Mouse (Mus musculus): ENCODE measurements at regions not wholly inside any gene's neighbourhood (a gene's known extent, or its start where the extent isn't known, plus 50 kb on each side); places are given as distances from the start of the nearest gene placed in this dataset.
"Not testable (repeated sequence)": the region's sequence is repeated elsewhere in the genome, so short reads cannot be mapped to it uniquely, and the experiment has no call there.

DNA sequence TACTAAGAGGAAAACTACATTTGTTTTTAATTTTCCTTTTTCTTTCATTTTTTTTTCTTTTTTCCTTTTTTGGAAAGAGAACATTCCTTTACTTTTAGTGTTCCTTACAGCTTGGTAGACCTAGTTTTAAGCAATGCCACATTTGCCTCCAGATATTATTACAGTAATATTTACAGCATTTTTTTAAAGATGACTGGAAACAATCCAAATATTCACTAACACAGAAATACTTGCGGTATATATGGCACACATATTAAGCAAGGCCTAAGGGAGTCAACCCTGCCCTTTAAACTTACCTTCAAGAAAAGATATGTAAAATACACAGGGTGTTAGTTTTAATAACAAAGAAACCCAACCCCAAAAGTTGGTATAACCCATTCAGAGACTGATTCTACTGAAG lies 308.1 kb upstream of the Cdh5 start:
- no peaks in the 10 kb centered on the region for H3K79me2 ChIP-seq (ENCODE audit: control insufficient read depth, insufficient read depth)
- no peak overlapping the region for H3K4me3 ChIP-seq
- H3K36me3 ChIP-seq (ENCODE audit: control insufficient read depth, insufficient read depth) = no peaks in the 10 kb centered on the region
- H3K4me2 ChIP-seq (ENCODE audit: low read depth) = no peak overlapping the region
- H3ac ChIP-seq (ENCODE audit: control insufficient read depth, insufficient read length) = no peak overlapping the region
- H3K27me3 ChIP-seq (ENCODE audit: control insufficient read depth, insufficient read depth, insufficient read length) = no peaks in the 10 kb centered on the region
- TF ChIP-seq POLR2A (IDR thresholded peaks at IDR 0.05; ENCODE audit: insufficient read length, low read depth) (no peak), SRF (IDR thresholded peaks at IDR 0.05; ENCODE audit: control insufficient read depth, insufficient read length, low read depth) (no peak), CEBPB (IDR thresholded peaks at IDR 0.05; ENCODE audit: insufficient read depth, poor library complexity, severe bottlenecking) (no peak), REST (IDR thresholded peaks at IDR 0.05; ENCODE audit: insufficient read depth, insufficient read length) (no peak), MAX (IDR thresholded peaks at IDR 0.05; ENCODE audit: low read depth) (no peak), MYOD1 (IDR thresholded peaks at IDR 0.05; ENCODE audit: control insufficient read depth in 1 of 3, insufficient read length in 2 of 3, low read depth in 2 of 3) (no peak)

DNA sequence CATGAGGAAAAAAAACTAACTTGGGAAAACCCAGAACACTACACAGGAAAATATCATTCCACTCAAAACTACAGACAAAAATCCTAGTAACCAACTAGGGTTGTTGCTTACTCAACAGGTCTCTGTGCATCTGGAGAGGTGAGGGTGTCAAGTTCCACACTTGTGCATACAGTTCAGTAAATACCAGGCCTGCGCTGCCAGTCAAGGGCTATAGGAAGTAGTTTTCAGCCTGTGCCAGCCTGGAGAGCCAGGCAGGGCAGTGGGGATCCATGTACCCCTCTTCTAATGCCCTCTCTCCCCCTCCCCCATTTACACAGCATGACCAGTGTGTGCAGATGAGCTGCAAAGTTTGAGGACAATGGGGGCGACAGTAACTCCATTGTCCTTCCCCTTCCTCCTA lies 302.8 kb upstream of the Cdh5 start:
- not testable (repeated sequence) for H3K4me2 ChIP-seq (ENCODE audit: low read depth); H3K27me3 ChIP-seq (ENCODE audit: control insufficient read depth, insufficient read depth, insufficient read length); H3K79me2 ChIP-seq (ENCODE audit: control insufficient read depth, insufficient read depth); H3K4me3 ChIP-seq; H3K36me3 ChIP-seq (ENCODE audit: control insufficient read depth, insufficient read depth); H3ac ChIP-seq (ENCODE audit: control insufficient read depth, insufficient read length)

DNA sequence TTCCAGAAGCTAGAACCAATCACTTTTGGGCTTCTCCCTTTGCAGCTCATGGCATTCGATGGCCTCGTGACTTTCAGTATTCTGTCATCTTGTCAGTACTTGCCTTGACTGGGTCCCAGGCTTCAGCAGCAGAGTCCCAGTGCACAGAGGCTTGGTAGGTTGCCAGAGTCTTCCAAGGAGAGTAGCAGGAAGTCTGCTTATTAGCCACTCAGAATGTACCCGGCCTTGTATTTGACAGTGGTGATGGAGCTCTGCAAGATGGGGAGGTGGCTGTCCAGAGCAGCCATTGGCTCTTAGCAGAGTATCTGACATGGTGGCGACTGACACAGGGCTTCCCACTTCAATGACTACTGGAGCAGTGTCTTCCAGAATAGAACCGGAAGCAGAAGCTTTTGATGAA lies 293.3 kb upstream of the Cdh5 start:
- no peak overlapping the region for H3ac ChIP-seq (ENCODE audit: control insufficient read depth, insufficient read length)
- H3K36me3 ChIP-seq (ENCODE audit: control insufficient read depth, insufficient read depth) = no peaks in the 10 kb centered on the region
- TF ChIP-seq REST (IDR thresholded peaks at IDR 0.05; ENCODE audit: insufficient read depth, insufficient read length) = no peak
- no peak for TF ChIP-seq TCF12 (IDR thresholded peaks at IDR 0.05; ENCODE audit: insufficient read depth, poor library complexity, severe bottlenecking)
- TF ChIP-seq USF1 (IDR thresholded peaks at IDR 0.05; ENCODE audit: low read depth) = no peak
- no peak for TF ChIP-seq MAX (IDR thresholded peaks at IDR 0.05; ENCODE audit: low read depth)
- no peak for TF ChIP-seq POLR2AphosphoS2 (IDR thresholded peaks at IDR 0.05; ENCODE audit: insufficient read length, low read depth)
- TF ChIP-seq CEBPB (IDR thresholded peaks at IDR 0.05; ENCODE audit: insufficient read depth, poor library complexity, severe bottlenecking) = no peak
- TF ChIP-seq E2F4 (IDR thresholded peaks at IDR 0.05; ENCODE audit: insufficient read depth) = no peak
- TF ChIP-seq MYOG (IDR thresholded peaks at IDR 0.05; ENCODE audit: control insufficient read depth in 1 of 3, insufficient read depth in 1 of 3, insufficient read length in 2 of 3, low read depth in 2 of 3) = no peak
- no peak for TF ChIP-seq POLR2A (IDR thresholded peaks at IDR 0.05; ENCODE audit: insufficient read length, low read depth)
- TF ChIP-seq TCF3 (IDR thresholded peaks at IDR 0.05; ENCODE audit: insufficient read length, low read depth) = no peak
- TF ChIP-seq MYOD1 (IDR thresholded peaks at IDR 0.05; ENCODE audit: control insufficient read depth in 1 of 3, insufficient read length in 2 of 3, low read depth in 2 of 3) = no peak
- TF ChIP-seq SRF (IDR thresholded peaks at IDR 0.05; ENCODE audit: control insufficient read depth, insufficient read length, low read depth) = no peak
- no peaks in the 10 kb centered on the region for H3K79me2 ChIP-seq (ENCODE audit: control insufficient read depth, insufficient read depth)
- no peaks in the 10 kb centered on the region for H3K27me3 ChIP-seq (ENCODE audit: control insufficient read depth, insufficient read depth, insufficient read length)
- no peak overlapping the region for H3K4me3 ChIP-seq
- H3K4me2 ChIP-seq (ENCODE audit: low read depth) = peak overlapping the region; percentile 18

DNA sequence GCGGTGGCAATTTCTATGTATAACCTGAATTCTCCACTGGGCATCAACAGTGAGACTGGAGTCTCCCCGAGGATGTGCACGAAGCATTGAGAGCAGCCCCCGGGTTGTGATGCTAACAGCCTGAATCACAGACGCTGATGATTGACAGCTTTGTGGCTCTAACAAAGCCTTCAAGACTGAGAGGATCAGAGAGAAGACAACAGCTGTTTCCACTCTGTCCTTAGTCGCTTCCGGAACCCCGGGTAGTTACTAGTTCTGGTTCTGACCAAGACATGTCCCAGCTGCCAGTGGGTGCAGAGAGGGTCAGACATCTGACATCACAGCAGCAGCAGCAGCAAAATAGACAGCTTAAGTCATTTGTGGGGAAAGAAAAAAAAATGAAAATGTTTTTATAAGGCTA lies 292.8 kb upstream of the Cdh5 start:
- Histone ChIP-seq H3ac (ENCODE audit: control insufficient read depth, insufficient read length) (no peak overlapping the region), H3K79me2 (ENCODE audit: control insufficient read depth, insufficient read depth) (no peaks in the 10 kb centered on the region), H3K27me3 (ENCODE audit: control insufficient read depth, insufficient read depth, insufficient read length) (no peaks in the 10 kb centered on the region), H3K4me3 (no peak overlapping the region), H3K4me2 (ENCODE audit: low read depth) (peak overlapping the region; percentile 18), H3K36me3 (ENCODE audit: control insufficient read depth, insufficient read depth) (no peaks in the 10 kb centered on the region)
- TF ChIP-seq MAX (IDR thresholded peaks at IDR 0.05; ENCODE audit: low read depth) = no peak
- TF ChIP-seq POLR2AphosphoS2 (IDR thresholded peaks at IDR 0.05; ENCODE audit: insufficient read length, low read depth) = no peak
- TF ChIP-seq MYOD1 (IDR thresholded peaks at IDR 0.05; ENCODE audit: control insufficient read depth in 1 of 3, insufficient read length in 2 of 3, low read depth in 2 of 3) = peak in 2 of 3 experiments; percentile 9 to 10

DNA sequence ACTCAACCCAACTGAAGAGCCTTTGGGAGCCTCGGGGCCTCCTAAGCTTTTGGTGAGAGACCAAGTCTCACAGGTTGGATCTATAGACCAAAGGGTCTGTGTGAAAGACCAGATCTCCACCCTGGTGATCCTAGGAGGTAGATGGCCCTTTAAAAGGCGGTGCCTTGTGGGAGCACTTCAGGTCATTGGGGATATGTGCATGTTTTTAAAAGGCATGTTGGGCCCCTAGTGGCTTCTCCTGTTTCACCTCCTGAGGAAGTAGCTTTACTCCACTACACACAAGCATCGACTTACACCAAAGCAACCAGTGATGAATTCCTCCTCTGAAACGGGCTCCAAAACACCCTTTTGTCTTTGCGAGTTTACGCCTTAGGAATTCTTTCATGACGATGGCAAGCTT lies 292.3 kb upstream of the Cdh5 start:
- peak overlapping the region; percentile 18 for H3K4me2 ChIP-seq (ENCODE audit: low read depth)
- H3K36me3 ChIP-seq (ENCODE audit: control insufficient read depth, insufficient read depth) = no peaks in the 10 kb centered on the region
- H3K27me3 ChIP-seq (ENCODE audit: control insufficient read depth, insufficient read depth, insufficient read length) = no peaks in the 10 kb centered on the region
- TF ChIP-seq MYOD1 (IDR thresholded peaks at IDR 0.05; ENCODE audit: control insufficient read depth in 1 of 3, insufficient read length in 2 of 3, low read depth in 2 of 3) (no peak), MYOG (IDR thresholded peaks at IDR 0.05; ENCODE audit: control insufficient read depth in 1 of 3, insufficient read depth in 1 of 3, insufficient read length in 2 of 3, low read depth in 2 of 3) (no peak), E2F4 (IDR thresholded peaks at IDR 0.05; ENCODE audit: insufficient read depth) (no peak), TCF12 (IDR thresholded peaks at IDR 0.05; ENCODE audit: insufficient read depth, poor library complexity, severe bottlenecking) (no peak), POLR2A (IDR thresholded peaks at IDR 0.05; ENCODE audit: insufficient read length, low read depth) (no peak), SRF (IDR thresholded peaks at IDR 0.05; ENCODE audit: control insufficient read depth, insufficient read length, low read depth) (no peak)
- H3K4me3 ChIP-seq = no peak overlapping the region
- H3ac ChIP-seq (ENCODE audit: control insufficient read depth, insufficient read length) = no peak overlapping the region
- H3K79me2 ChIP-seq (ENCODE audit: control insufficient read depth, insufficient read depth) = no peaks in the 10 kb centered on the region

DNA sequence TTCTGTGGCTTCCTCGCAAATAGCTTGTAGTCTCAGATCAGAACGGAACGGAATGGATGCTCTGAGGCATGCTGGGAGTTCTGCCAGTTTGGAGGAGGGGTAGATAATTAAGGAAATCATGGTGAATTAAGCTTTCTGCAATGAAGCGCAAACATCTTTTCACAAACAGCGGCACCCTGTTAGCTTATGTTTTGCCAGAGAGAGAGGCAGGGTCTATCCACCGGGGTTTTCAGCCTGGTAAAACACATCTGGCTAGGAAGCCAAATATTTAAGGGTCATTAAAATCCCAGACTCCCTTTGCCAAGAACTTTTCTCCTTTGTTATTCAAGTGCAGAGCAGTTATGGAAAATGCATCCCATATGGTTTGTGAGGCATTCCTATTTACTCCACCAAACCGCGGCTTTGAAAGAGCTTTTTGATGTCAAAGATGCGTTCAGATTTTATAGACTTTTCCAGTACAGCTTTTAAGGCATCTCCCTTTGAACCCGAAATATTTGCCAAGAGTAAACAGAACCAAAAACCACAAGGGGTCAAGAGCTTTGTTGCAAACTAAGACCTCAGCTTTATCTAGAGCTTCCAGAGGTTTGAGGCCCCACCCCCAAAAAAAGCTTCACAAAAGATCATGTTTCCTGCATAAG lies 287.4 kb upstream of the Cdh5 start:
- Histone ChIP-seq H3K4me2 (ENCODE audit: low read depth) (peak overlapping the region; percentile 21), H3K79me2 (ENCODE audit: control insufficient read depth, insufficient read depth) (no peaks in the 10 kb centered on the region)

More for the DNA sequence above, 287.4 kb upstream of the Cdh5 start:
- H3K27me3 ChIP-seq (ENCODE audit: control insufficient read depth, insufficient read depth, insufficient read length) = no peaks in the 10 kb centered on the region
- no peak overlapping the region for H3ac ChIP-seq (ENCODE audit: control insufficient read depth, insufficient read length)
- TF ChIP-seq USF1 (IDR thresholded peaks at IDR 0.05; ENCODE audit: low read depth) (no peak), TCF12 (IDR thresholded peaks at IDR 0.05; ENCODE audit: insufficient read depth, poor library complexity, severe bottlenecking) (no peak), TCF3 (IDR thresholded peaks at IDR 0.05; ENCODE audit: insufficient read length, low read depth) (no peak), MAX (IDR thresholded peaks at IDR 0.05; ENCODE audit: low read depth) (no peak), POLR2AphosphoS2 (IDR thresholded peaks at IDR 0.05; ENCODE audit: insufficient read length, low read depth) (no peak), REST (IDR thresholded peaks at IDR 0.05; ENCODE audit: insufficient read depth, insufficient read length) (no peak), MYOG (IDR thresholded peaks at IDR 0.05; ENCODE audit: control insufficient read depth in 1 of 3, insufficient read depth in 1 of 3, insufficient read length in 2 of 3, low read depth in 2 of 3) (no peak), E2F4 (IDR thresholded peaks at IDR 0.05; ENCODE audit: insufficient read depth) (no peak), POLR2A (IDR thresholded peaks at IDR 0.05; ENCODE audit: insufficient read length, low read depth) (no peak), CEBPB (IDR thresholded peaks at IDR 0.05; ENCODE audit: insufficient read depth, poor library complexity, severe bottlenecking) (no peak), SRF (IDR thresholded peaks at IDR 0.05; ENCODE audit: control insufficient read depth, insufficient read length, low read depth) (no peak)
- H3K36me3 ChIP-seq (ENCODE audit: control insufficient read depth, insufficient read depth) = no peaks in the 10 kb centered on the region
- no peak overlapping the region for H3K4me3 ChIP-seq

All from myocyte (in vitro differentiated cells).